Mouse (Mus musculus): ENCODE data around the gene Dixdc1.

- TF ChIP-seq POLR2A (IDR thresholded peaks at IDR 0.05; ENCODE audit: low read depth, low read length) (no peak), CTCF (IDR thresholded peaks at IDR 0.05; ENCODE audit: borderline replicate concordance, insufficient read depth, low read length) (no peak)
Observed at GRCm38 (mm10) chr9:50660431-50660830, 78.9 kb downstream of the Dixdc1 start.
